Mouse (Mus musculus) kidney, postnatal 14 days (tissue): ENCODE measurements around the gene Bdnf.

Experiments used
- DNase-seq: peaks from one replicate; pipeline ENCODE4 v3.0.0; 2022; ENCODE audit warnings: mixed read lengths

Bdnf gene

DNA sequence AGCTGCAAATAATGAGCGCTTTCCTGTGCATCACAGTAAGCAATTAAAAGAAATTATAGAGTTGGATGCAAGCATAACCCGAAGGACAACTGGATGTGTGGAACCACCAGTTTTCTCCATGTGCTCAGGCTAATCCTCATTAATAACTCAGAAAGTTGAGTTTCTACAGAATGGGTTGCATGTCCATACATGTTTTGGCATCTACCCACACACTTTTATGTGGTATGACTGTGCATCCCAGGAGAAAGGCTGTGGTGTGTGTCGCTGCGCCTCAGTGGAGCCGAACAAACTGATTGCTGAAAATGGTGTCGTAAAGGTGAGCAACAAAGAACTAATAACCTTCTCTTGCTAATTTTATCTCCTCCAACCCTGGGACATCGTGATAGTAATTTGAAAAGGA lies 34.8 kb downstream of the Bdnf start:
- DNase-seq: no peak

- no peak for DNase-seq
These were observed 36.5 kb downstream of the Bdnf start for GRCm38 (mm10) chr2:109711049-109711448.

GRCm38 (mm10) chr2:109725261-109725660 lies 50.8 kb downstream of the Bdnf start:
- no peak for DNase-seq

DNA sequence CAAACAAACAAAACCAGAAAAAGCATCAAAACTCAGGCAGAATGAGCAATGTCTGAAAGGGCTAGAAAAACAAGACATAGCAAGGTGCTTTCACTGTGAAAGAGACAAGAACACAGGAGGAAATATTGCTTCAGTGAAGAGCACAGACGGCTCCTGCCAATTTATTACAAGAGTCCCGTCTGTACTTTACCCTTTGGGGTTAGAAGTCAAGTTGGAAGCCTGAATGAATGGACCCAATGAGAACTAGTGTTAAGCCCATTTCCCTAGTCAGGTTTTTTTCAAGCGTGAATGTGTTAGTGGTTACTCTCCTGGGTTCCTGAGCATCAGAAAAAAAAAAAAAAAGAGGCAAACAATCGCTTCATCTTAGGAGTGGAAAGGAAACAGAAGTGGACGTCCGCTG lies 51.3 kb downstream of the Bdnf start:
- DNase-seq: no peak

- DNase-seq: no peak
These were observed 54.7 kb downstream of the Bdnf start for GRCm38 (mm10) chr2:109729221-109729620.

GRCm38 (mm10) chr2:109733201-109734039 lies 58.9 kb downstream of the Bdnf start:
- no peak for DNase-seq

DNA sequence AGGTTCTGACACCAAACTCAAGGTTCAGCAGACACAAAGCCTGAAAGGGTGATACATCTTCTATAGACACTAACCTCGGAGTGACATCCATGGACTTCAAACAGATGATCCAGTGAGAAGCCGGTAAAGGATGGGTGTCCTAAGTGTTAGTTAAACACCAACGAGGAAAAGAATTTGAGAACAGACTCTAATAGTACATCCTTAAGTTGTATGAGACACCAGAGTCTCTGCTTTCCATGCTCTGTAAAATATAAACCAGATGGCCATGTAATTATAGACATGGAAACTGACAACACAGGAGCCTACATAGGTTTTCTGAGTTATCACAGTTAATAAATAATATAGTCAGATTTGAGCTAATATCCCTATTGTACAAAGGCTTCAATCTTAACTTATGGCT lies 59.7 kb downstream of the Bdnf start:
- no peak for DNase-seq

GRCm38 (mm10) chr2:109734666-109735065 lies 60.2 kb downstream of the Bdnf start:
- peak; percentile 65 for DNase-seq

DNA sequence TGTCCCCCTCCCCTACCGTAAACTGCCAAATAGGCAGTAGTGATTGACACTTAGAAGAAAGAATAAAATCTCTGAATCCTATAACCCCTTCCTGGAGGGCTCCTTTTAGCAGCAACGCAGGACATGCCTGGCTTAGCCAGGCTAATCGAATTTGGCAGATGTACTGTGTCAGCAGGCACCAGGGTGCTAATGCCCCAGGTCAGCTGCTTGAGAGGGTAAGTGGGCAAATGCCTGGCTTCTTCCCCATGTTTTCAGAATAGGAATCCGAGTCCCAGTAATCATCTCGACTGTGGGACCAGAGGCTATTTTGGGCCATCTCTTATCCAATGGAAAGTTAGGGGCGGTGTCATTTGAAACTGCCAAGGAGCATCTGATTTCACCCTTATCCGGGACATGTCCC lies 60.8 kb downstream of the Bdnf start:
- peak; percentile 14 for DNase-seq

GRCm38 (mm10) chr2:109736306-109736705 lies 61.8 kb downstream of the Bdnf start:
- no peak for DNase-seq

DNA sequence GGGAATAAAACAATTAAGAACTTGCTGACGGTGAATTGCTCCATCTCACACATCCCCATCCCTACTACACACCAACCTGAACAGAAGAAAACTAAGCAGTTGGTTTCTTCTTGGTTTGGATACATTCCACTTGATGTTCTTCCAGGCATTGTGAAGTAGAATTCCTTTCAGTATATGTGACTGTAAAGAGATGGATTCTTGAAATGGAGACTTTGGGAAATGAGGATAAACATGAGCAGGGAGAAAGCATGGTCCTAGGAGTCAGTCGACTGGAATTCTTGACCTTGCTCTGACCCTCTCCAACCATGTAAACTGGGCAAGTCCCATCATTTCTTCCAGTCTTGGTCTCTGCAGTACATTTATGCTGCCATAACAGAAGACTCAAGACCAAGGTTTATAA lies 63.8 kb downstream of the Bdnf start:
- DNase-seq: no peak

DNA sequence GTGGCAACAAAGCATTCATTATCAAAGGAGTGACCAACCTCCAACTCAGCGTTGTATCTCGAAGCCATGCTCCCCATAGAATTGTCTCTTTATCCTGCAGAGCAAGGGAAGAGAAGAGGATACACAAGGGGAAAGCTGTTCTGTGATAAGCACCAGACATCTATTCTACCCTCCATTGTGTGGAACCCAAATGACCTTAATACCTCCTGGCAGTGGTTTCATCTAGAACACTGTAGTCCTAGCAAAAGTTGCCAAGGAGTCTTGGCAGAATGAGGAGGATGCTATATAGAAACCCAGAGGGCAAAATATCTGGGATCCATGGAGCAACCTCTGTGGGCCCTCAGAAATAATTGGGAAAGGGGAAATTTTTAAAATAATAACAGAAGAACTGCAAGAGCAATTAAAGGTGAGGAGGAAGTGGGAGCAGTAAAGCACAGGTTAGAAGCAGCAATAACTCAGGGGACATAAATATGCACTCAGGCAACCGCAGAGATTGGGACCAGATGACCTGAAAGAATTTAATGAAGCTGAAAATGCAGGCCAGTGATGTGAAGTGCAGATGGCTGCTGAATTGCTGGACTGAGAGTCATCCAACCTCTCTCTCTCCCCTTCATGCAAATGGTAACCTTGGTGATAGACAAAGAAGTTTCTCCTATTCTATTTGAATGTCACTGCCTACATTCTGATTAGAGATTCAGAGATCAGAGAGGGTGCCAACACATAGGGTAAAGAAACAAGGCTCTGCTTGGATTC lies 68.9 kb downstream of the Bdnf start:
- DNase-seq: no peak

DNA sequence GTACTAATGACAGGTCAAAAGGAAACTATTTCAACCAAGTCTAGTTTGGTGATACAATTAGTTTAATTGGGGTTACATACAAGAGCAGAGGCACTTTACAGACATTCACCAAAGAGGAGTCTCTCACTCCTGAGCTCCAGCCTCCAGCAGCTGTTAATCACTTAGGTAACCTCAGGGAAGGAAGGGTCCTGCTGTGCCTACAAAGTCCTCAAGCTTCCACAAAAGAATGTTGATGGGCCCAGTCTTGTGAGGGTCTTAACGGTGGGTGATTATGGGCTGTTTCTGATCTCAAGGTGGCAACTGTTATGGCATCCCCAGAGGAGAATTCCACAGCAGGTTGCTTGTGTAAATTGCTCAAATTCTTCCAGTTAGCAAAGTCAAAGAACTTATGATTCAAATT lies 71.7 kb downstream of the Bdnf start:
- DNase-seq: no peak

- no peak for DNase-seq
These were observed 73.9 kb downstream of the Bdnf start for GRCm38 (mm10) chr2:109748412-109748811.

DNA sequence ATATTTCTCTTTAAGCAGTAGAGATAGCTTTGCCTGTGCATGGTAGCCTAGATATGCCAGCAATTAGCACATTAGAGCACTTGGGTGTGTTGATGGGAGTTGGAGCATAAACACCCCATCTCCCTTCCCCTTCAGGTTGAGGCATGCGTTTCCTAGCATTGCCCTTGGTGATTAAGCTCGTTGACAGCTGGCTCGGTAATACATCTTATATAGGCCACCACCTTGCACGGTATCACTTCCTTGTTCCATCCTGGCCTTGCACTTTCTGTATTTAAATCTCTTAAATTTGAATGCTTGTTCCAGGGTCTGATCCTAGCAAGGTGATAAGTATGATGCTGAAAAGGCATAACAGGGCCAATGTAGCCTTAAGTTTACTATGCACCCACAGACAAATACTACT lies 74.3 kb downstream of the Bdnf start:
- DNase-seq: no peak

GRCm38 (mm10) chr2:109749964-109750363 lies 75.5 kb downstream of the Bdnf start:
- DNase-seq: no peak

DNA sequence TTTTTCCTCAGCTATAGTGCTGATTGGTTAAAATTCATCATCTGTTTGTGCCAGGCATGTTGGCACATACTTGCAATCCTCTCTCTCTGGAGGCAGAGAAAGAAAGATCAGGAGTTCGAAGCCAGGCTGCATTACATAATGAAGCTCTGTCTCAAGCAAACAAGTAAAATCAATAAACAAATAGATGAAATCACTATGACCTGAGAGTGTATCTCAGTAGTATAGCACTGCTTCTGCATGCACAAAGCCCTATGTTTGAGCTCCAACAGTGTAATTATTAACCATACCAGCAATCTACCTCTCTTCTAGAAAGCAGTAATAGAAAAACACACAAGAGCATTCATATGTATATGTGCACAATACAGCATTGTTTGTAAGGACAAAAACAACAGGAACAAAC lies 76.0 kb downstream of the Bdnf start:
- no peak for DNase-seq

DNA sequence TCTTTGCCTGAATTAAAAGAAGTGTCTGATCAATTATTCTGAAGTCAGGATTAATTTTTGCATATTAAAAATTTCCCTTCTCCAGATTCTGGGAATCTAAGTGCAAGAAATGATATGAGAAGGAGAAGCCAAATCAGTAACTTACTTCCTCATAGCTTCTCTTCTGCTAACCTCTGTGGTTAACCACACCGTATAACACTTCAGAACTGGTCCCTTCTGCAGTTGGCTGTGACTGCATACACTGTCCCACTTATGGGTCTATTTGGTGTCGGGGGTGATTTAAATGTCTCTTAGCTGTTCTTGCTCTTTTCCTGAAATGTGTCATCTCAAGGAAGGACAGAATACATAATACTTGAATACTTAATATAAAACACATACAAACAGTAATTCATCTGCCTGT lies 81.8 kb downstream of the Bdnf start:
- no peak for DNase-seq

GRCm38 (mm10) chr2:109766772-109767171 lies 92.3 kb downstream of the Bdnf start:
- no peak for DNase-seq

DNA sequence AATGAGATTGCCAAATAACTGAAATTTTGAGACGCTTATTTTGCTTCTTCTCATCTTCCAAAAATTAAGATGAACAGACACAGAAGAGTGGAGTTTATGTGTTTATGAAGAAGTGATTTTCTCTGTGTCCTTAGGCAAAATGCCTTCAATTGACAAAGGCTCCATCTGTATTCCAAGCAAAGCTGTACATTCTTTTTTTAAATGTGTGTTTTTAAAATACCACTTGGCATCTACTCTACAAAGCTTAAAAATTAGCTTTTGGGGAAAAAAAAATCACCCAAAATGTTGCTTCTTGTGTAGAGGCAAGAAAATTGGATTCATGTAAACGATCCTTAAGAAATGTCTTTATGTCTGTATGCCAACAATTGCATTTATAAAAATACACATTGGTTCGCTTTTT lies 94.3 kb downstream of the Bdnf start:
- no peak for DNase-seq

DNA sequence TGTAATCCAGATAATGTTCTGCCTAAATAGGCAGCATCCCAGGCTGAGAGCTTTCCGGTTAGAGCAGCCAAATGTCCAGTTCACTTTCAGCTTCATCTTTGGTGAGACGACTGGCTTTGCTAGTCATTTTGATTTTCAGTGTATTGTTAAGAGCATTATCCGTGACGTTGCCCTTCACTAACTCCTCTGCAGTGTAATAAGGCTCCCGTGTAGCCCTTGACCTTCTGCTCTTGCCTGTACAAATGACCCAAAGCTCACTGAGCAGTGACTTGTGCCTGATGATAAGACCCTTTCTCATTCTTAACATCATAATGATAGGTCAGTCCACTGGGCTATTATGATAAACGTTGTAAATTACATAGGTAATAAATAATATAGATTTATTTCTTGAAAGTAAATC lies 101.9 kb downstream of the Bdnf start:
- DNase-seq: no peak
